Mouse (Mus musculus): ENCODE data around the gene Ackr3.

Ackr3 gene

DNA sequence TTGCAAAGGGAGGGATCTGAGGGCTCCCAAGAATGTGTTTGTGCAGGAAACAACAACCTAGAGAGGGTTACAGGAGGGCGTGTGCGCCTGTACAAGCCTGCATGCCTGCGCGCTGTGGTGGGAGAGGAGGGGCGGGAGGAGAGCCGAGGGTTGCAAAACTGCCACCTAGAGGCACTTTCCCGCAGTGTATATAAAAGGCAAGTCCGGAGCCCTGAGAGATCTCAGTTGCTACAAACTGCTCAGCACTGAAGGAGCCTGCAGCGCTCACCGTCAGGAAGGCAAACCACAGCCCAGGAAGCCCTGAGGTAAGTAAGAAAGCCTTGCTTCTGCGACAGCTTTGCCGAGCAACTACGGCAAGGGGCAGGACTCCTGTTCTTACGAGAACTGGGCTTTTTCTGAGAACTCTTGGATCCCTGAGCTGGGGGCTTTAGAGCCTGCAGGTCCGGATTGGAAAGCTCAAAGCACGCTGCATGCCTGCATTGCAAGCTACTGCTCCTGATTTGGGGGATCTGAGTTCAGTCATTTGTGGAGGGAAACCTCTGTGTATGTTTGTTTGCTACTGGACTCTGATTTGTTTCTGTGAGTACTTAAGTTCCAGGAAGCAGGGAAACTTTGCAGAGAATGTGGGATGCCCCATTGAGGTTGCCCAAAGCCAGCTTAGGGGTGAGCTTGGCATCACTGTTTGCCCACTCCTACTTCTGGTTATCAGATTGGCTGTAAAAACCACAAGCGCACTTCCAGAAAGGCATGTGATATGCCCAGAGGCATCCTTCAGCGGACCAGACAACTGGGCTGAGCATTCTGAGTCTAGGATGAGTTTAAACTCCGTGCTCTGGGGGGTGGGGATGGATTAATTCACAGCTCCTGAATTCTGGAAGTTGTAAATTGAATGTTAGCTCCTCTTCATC lies at the start of gene Ackr3:
TSS of gene Ackr3 (plus strand) at position 198 of the 908 bp plus-strand sequence.
- DNase-seq (ENCODE audit: low spot score), result peak; percentile 92

DNA sequence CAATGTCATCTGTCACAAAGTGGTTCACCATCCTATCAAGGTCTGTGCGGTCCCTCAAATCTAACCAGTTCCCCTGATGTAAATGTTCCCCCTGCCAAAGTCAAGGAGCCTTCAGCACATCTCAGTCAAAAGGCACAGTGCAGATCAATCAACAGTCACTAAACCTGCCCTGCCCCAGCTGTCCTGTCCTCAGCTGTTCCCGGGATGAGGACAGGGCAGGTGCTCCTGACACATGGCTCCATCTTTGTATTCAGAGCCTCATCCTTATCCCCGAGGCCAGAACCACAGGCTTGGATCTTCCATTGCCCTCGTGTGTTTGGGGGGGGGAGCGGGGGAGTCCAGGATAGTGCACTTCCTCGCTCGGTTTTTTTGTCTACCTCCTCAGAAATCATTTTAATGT lies 47.2 kb upstream of the Ackr3 start:
- DNase-seq (ENCODE audit: low spot score), result no peak

DNA sequence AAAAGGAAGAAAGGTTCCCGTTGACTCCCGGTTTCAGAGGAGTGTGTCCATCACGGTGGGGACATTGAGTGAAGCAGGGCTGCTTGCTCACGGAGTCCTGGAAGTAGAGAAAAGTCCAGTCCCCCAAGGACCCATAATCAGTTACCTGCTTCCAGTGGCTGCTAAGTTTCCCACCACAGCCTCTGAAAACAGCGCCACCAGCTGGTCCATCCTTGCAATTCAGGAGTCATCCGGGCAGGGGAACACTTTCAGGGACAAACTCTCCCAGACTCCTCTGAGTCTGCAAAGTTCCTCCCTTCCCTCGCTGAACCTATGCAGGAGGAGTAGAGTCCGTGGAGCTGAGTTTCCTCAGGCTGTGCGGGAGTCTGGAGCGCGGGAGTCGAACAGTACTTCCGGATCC lies 43.9 kb upstream of the Ackr3 start:
- DNase-seq (ENCODE audit: low spot score), result peak; percentile 49

DNA sequence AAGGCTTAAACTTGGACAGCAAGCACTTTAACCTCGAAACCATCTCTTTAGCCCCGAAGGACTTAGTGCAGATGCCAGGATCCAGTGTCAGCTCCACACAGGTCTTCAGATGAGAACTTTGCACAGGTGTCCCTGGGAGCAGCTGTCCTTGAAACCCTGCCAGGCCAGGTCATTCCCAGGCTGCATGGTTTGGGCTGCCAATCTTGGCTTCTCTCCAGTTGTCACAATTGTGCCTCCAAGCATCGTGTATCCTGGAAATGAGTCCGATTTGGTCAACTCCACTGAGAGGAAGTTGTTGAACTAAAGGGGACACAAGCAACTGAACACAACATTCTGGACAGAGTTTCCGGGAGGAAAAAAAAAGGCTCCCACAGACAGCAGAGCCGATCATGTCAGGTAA lies 42.2 kb upstream of the Ackr3 start:
- no peak for DNase-seq (ENCODE audit: low spot score)

DNA sequence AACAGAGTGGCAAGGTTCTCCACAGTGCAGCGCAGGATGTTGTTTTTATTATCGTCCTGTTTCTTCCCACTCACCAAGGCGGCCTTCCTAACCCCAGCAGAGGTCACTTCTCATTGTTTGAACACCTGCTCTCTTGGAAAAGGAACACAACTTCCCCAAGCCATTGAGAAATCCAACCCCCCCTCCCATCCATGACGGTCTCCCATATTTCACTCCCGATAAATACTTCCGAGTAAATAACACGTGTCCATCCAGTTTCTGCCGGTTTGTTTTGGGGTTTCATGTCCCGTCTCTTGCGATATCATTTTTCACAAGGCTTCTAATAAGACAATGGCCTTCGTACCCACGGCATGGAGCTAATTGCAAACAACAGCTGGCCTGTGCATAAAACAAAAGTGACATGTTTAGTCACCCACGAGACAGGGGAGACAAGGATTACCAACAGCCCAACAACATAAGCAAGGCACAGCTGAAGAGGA lies 41.4 kb upstream of the Ackr3 start:
- peak; percentile 34 for DNase-seq (ENCODE audit: low spot score)

DNA sequence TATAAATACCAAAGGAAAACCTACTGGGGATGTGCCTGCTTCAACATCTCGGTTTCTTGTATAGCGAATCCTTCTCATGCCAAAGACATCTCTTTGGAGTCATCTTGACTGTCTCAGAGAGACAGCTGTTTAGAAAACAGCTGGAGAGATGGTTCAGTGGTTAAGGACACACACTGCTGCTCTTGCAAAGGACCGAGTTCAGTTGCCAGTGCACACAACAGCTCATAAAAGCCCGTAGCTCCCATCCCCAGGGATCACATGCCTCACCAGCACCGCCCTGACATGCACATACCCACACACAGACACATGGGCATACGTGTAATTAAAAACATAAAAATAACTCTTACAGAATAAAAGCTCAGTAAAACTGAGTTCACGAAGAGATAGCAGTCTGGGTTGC lies 40.6 kb upstream of the Ackr3 start:
- no peak for DNase-seq (ENCODE audit: low spot score)

DNA sequence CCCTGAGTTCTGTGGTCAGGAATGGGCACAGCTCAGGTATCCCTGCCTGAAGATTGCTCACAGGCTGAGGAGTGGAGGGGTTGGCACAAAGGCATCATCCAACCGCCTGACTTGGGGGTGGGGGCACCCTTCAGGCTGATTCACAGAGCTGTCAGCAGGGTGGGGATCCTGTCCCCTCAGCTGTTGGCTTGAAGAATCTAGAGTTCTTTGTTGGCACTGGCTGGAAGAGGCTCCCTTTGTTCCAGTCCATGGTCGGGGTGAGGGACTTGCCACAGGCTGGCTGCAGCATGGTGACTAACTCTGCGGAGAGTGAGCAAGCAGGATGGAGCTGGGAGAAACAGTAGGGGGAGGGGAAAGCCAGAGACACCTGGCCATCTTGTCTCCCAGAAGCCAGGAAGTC lies 39.5 kb upstream of the Ackr3 start:
- no peak for DNase-seq (ENCODE audit: low spot score)

DNA sequence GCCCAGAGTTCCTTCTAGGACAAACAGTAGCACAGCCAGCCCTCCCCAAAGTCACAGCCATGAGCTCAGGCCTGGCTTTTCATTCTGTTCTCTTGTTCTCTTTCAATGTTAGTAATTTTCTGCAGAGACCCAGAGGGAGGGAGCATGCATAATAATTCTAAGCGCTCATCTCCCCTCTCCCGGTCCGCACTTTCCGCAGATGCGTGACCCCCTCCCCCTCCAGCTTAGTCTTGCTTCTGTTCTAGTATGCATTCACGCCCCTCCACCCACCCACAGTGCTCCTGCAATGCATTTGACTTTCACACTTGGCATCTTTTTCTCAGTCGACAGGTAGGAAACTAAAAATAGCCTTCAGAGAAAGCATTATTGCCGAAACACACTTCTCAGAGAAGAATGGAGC lies 29.4 kb upstream of the Ackr3 start:
- DNase-seq (ENCODE audit: low spot score), result no peak

DNA sequence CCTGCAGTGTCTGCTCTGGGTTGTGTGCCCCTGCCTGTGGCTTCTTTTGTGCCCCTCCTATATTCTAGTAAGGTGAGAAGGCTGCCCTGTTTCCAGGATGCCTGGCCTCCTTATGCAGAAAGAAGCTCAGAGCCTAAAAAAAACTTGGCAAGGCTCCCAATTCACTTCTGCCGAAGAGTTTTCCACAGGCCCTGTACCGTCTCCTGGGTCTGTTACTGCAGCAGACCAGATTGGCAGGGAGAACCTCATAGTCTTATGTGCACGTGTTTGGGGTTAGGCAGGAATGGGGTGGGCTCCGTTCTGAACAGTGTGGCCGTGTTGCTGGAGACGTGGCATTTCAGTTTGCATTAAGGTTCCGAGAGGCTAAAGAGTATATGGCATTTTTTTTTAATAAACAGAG lies 27.6 kb upstream of the Ackr3 start:
- DNase-seq (ENCODE audit: low spot score), result no peak

DNA sequence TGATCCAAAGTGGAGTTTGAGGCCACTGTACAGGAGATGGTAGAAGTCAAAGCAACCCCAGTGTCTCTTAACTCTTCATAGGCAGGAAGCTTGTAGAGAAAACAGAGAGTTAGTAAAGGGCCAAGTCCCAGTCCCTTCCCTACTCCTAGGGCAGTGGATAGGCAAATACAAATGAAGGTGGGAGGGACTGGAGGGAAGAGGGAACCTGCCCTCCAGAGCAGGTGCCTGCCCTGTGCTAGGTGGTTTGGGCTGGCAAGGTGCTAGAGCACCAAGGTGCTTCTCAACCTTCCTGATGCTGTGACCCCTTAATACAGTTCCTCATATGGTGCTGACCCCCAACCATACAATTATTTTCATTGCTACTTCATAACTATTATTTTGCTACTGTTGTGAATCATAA lies 26.2 kb upstream of the Ackr3 start:
- no peak for DNase-seq (ENCODE audit: low spot score)

DNA sequence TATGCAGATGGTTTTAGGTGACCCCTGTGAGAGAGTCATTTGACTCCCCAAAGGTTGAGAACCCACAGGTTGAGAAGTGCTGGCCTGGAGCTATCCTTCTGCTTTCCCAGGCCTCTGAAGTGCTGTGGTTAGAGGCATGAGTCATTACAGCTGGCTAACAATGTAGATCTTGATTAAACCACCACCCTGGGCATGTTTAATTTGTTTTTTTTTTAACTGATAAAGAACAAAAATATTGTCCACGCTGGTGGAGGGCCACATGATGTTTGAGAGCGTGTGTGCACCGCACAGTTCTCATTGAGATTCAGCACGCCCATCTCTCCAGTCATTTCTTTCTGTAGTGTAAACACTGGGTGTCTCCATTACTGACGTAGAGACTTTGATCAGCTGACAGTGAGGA lies 25.8 kb upstream of the Ackr3 start:
- no peak for DNase-seq (ENCODE audit: low spot score)

DNA sequence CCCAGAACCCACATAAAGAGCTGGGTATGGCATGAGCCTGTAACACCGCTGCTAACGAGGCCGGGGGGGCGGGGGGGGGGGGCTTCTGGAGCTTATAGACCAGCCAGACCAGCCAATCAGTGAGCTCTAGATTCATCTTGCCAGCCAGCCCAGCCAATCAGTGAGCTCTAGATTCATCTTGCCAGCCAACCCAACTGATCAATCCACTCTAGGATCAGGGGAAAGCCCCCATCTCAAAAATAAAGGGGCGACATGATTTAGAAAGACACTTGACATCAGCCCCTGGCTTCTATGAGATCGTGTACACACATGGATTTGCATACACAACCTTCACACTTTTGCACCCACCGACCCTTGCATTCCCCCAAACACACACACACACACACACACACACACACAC lies 23.3 kb upstream of the Ackr3 start:
- DNase-seq (ENCODE audit: low spot score), result no peak

DNA sequence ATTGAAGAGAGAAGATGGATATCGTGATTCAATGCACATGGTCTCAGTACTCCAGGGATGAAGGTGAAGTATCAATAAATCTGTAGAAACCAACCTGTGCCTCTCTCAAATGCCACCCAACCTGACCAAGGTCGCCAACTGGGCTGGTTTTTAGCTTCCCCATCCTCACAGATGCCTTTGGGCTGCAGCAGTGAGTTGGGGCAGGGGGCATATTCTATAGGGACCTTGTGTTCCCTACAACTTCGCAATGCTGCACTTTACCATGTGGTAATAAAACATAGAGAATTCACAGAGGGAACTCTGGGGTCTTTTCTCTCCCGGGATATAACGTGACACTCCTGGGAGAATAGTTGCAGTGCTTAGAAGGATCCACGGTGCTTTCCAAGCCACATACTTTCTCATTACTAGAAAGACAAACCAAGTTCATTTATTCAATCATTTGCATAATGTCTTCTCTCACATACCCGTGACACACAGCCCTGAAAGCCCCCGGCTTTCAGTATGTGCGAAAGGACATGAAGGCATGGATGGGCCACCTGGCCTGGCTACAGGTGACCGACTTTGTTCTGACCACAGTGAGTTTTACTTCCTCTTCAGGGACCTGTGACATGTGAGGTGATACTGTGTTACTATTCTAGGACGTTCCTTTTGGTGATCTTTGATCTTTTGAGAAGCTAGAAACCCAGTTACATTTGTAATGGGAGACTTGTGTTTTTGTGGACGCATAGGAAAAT lies 22.6 kb upstream of the Ackr3 start:
- DNase-seq (ENCODE audit: low spot score), result no peak

DNA sequence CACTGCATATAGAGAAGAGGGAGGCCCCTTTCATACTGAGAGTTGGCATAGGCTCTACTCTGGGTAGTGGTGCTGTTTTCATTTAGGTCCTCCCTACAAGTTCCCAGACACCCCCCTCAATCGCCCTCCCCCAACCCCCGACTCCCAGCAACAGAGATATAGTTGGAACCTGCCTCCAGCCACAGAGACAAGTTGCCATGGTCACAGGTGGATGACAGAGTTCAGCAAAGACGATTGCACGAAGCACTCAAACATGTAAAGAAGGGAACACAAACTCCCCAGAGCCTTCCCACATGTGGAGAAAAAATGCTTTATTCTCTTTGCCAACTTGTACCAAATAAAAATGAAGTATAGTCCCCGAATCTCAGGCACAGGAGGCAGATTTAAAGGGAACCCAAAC lies 21.3 kb upstream of the Ackr3 start:
- no peak for DNase-seq (ENCODE audit: low spot score)

DNA sequence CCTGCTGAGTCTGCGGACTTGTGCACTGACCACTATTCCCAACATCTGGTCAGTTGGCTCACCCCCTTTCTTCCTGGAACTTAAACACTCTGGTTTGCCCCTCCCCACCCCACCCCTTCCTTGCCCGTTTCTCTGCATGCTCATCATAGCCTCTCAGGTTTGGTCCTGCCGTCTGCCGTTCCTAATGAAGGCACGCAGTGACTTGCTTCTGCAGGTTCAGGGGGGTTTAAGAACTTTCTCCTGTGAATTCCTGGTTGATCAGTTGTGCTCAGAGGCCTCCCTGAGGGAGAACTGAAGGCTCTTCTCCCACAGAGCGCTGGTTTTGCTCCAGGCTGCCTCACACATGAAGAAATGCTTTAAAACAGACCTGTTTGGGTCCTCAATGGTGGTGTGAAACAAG lies 20.2 kb upstream of the Ackr3 start:
- DNase-seq (ENCODE audit: low spot score), result no peak

DNA sequence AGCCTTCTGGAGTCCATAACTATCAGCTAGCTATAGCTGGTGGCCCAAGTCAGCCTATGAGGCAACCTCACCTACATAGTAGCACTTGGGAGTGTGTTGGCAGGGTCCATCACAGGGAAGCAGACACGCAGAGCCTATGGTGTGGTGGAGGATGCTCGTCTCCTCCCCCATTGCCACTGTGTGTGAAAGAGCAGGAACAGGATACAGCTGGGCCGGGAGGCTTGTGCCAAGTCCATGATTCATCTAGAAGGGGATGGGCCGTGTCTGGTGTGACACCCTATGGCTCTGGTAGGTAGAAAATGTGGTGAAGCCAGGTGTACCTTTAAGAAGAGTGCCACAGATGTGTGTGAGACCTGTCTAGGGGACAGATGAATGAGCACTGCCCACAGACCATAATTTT lies 17.6 kb upstream of the Ackr3 start:
- DNase-seq (ENCODE audit: low spot score), result no peak

DNA sequence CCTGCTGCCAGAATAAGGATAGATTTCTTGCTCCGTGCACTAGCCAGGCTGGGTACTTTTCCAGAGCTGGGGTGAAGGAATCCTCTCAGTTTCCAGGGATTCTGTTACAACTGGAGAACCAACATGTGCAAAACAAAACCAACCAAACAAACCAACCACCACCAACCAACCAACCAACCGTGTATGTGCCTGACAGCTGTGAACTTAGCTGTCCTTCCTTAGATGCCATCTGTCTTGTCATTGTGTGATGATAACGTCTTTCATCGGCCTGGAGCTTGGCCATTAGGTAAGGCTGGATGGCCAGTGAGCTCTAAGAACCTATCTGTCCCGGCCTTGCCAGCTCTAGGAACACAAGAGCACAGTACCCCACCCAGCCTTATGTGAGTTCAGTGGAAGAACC lies 16.9 kb upstream of the Ackr3 start:
- DNase-seq (ENCODE audit: low spot score), result no peak

DNA sequence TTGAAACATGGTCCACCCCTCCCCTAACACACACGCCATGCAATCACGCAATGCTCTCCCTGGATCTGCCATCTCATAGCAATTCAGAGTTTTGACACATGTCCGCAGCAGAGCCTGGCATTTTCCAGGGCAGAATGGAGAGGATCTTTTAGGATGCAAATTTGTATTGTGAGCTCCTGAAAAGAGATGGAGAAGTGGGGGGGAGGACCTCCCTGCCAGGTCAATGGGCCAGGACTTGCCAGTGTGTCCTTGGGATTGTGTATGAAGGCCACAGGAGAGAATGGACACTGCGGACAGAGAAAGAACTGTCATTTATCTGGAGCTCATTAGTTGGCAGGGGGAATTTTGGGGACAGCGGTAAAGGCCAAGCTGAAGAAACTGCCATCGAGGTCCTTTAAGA lies 14.7 kb upstream of the Ackr3 start:
- DNase-seq (ENCODE audit: low spot score), result no peak

DNA sequence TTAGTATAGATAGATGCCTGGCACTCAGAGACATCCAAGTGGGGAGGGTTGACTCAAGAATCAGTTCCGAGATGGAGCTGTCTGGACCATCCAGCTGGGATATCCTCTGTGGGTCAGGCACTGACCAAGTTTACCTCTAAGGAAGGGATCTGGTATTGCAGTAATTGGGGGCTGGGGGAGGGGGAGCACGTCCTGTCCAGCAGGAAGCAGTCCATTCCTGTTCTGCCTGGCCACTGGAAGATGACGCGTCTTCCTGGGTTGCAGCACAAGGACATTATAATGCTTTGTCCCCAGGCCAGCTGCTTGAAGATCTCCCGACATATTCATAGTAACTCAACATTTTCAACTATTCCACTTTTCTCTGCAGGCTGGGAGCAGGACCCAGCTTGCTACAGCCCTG lies 2.5 kb upstream of the Ackr3 start:
- no peak for DNase-seq (ENCODE audit: low spot score)

DNA sequence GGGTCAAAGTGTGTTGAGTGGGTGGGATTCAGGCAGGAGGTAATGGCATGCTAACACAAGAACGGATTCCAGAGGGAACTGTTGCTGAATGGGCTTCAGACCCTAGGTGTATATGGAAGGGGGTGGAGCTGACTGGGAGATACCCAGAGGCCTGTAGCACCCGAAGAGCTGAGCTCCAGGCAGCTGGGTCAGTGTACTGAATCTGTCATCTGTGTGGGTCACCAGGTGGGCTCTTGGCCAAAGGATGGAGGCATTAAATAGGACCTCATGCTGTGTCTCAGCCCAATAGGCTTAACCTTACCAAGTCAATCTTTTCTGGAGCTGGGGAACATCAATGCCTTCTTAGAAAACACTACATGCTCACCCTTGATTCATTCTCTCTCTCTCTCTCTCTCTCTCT lies 2.1 kb upstream of the Ackr3 start:
- no peak for DNase-seq (ENCODE audit: low spot score)

DNA sequence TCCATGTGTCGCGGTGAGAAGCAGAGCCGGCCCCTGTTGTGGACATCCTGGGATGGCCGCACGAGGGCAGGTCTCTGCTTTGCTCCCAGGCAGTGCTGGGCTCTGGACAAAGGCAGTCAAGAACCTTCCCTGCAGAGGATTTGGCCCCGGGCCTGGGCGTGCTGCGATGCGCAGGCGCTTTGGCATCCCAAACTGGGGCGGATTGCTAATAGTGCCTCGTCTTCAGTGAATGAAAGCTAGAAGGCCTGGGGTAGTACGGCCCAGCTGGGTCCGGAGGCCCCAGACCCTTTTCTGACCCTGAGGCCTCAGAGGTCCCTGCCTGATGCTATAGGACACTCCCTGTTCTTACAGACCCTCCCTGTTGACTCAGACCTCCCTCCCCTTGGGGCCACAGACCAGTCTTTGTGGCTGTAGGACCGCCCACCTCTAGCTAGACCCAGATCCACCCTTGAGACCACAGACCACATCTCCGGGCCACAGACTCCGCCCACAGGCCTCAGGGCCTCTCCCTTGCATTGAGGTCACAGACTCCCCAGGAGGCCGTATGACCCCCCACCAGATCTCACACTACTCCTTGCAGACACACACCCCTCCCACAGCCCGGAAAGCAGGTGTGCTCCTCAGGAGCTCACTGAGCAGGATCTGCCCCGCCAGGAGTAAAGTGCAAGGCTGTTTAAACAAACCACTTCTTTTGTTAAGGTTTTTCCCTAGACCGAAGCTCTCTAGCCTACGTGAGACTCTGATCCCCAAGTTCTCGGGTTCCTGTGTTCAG lies 1.4 kb upstream of the Ackr3 start:
- peak; percentile 86 for DNase-seq (ENCODE audit: low spot score)

DNA sequence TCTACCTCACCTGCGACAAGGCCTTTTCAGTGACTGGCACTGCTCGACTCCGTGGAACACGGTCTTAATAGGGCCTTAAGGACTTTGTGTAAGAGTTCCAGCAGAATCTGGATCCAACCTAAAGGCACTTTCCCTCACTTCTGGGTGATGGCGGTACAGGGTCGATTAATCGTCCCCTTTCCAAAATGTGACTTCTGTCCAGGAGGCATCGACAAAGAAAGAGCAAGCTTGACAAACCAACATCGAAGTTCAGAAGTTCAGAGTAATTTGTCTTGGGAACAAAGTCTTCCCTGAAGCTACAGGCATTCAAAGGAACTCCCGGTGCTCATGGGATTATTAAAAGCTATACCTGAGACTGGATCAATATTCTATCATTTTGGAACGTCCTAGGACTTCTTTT lies 439 bp upstream of the Ackr3 start:
- DNase-seq (ENCODE audit: low spot score), result no peak

DNA sequence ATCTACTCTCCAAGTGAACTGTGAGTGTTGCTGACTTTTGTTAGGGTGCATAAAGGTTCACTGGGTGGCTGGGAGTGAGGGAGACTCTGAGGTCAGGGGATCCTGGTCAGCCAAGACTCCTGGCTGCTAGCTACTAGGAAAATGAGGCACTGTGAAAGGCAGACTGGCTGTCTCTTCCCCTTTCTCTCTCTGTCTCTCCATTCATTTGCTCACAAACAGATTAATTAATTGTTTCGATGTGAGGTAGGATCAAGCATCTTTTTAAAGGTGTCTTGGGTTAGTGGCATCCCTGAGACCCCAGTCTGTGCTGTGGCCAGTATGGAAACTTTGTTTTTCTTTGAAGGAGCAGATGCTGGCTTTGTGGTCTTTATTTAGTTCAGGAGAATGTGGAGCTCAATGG lies 1.0 kb downstream of the Ackr3 start:
- DNase-seq (ENCODE audit: low spot score), result no peak
